Mouse (Mus musculus) cerebellum, adult 2 months (tissue): ENCODE results near the gene Tent4b.

Experiments used
- CTCF ChIP-seq: fragments of 200-500 bp; IDR thresholded peaks from 2 replicates; pipeline ENCODE4 v1.5.1; 2011; ENCODE audit warnings: low read depth, mild to moderate bottlenecking, control low read depth, low read length, moderate library complexity, borderline replicate concordance; ENCODE audit not compliant: insufficient read depth
- POLR2A ChIP-seq: fragments of 200-500 bp; IDR thresholded peaks from 2 replicates; pipeline ENCODE4 v1.6.1; 2011; ENCODE audit warnings: low read length, control low read depth, borderline replicate concordance; ENCODE audit not compliant: insufficient read depth

DNA sequence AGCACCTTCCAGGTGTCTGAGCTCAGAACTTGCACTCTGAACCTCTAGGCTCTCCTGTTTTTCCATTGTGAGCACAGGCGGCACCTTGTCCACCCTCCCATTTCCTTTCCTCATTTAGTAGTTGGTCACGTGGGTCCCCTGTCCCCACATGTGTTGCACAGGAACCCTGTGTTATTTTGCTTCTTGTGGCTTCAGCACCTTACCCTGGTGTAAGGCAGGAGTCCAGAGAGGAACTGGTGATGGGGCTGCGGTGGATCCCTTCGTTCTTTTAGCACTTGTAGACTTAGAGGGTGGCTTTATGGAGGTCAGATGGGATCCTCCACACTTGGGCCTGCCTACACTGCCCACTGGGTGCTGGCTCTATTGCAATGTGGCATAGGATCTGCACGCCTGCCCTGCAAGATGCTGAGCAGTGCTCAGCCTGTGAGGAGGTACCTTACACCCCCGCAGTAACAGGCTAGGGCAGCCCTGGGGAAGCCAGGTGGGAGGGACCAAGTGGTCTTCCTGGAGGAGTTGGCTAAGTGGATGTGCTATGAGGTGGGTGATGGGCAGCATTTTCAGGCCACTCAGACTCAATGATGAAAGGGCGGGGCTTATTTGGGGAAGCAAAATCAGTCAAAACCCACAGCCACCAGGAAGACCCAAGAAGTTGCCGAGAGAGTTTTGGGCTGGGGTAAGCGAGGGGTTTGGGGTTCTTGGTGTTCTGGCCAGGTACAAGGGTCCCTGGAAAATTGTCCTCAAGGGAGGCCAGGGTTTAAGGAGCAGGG is 94.8 kb downstream of the Tent4b start:
- TF ChIP-seq POLR2A (no peak), CTCF (no peak)
